Mouse (Mus musculus) liver, adult 2 months (tissue): ENCODE data around the gene 8030474K03Rik. TPM values are rescaled to one million over a fixed set of nuclear protein-coding genes. Genes with fewer than 3 reads are reported as not detected.

Source experiments
- DNase-seq: peaks from one replicate; pipeline ENCODE4 v3.0.0-alpha.2; 2011; ENCODE audit warnings: low read depth, low spot score; ENCODE audit errors: extremely low read depth
- H3K27ac ChIP-seq: fragments of 200-500 bp; replicated peaks from 2 replicates; pipeline ENCODE4 v1.5.1; 2012; ENCODE audit warnings: low read depth, mild to moderate bottlenecking, control low read depth, inconsistent platforms, low read length; ENCODE audit not compliant: insufficient read depth
- H3K27me3 ChIP-seq: fragments of 200-500 bp; 2 replicates; pipeline ENCODE4 v1.6.1; 2012; ENCODE audit warnings: mild to moderate bottlenecking, moderate library complexity, low read length, inconsistent platforms; ENCODE audit not compliant: control insufficient read depth, insufficient read depth
- H3K36me3 ChIP-seq: fragments of 200-500 bp; 2 replicates; pipeline ENCODE4 v1.6.1; 2012; ENCODE audit warnings: low read length, inconsistent platforms; ENCODE audit not compliant: control insufficient read depth, insufficient read depth
- H3K4me1 ChIP-seq: fragments of 200-500 bp; 2 replicates; pipeline ENCODE4 v1.6.1; 2011; ENCODE audit warnings: low read length; ENCODE audit not compliant: control insufficient read depth, insufficient read depth
- H3K4me3 ChIP-seq: fragments of 200-500 bp; 2 replicates; pipeline ENCODE4 v1.5.1; 2011; ENCODE audit warnings: low read depth, mild to moderate bottlenecking, control low read depth, low read length, moderate library complexity; ENCODE audit not compliant: insufficient read depth
- H3K79me2 ChIP-seq: fragments of 200-500 bp; 2 replicates; pipeline ENCODE4 v1.6.1; 2012; ENCODE audit warnings: inconsistent platforms, mild to moderate bottlenecking, low read length, moderate library complexity; ENCODE audit not compliant: control insufficient read depth, insufficient read depth
- H3K9ac ChIP-seq: fragments of 200-500 bp; 2 replicates; pipeline ENCODE4 v1.6.1; 2012; ENCODE audit warnings: low read depth, mild to moderate bottlenecking, control low read depth, inconsistent platforms, low read length
- CTCF ChIP-seq: fragments of 200-500 bp; IDR thresholded peaks from 2 replicates; pipeline ENCODE4 v1.5.1; 2011; ENCODE audit warnings: low read depth, low read length, control low read depth
- POLR2A ChIP-seq: fragments of 200-500 bp; IDR thresholded peaks from 2 replicates; pipeline ENCODE4 v1.6.1; 2011; ENCODE audit warnings: low read length, control low read depth; ENCODE audit not compliant: insufficient read depth; ENCODE audit errors: extremely low read depth
- WGBS: fragments of 180-500 bp; shearing (Covaris S2); methylation state at CpG from one replicate; pipeline ENCODE4 v1.1.7; 2018; 5-methylcytosine and 5-hydroxymethylcytosine counted together
- polyA plus RNA-seq: library from polyadenylated mRNA; depleted of rRNA; stranded (reverse); fragments of >200 nt; gene quantifications from 2 replicates; pipeline ENCODE4 v1.2.3, GENCODE M21; 2012; rRNA removed
- total RNA-seq: library from RNA; depleted of rRNA; stranded (reverse); fragments of >200 nt; gene quantifications from 2 replicates; pipeline ENCODE4 v1.2.3, GENCODE M21; 2014; rRNA removed

8030474K03Rik gene
- total and polyA plus RNA-seq, 2 experiments: not detected

DNA sequence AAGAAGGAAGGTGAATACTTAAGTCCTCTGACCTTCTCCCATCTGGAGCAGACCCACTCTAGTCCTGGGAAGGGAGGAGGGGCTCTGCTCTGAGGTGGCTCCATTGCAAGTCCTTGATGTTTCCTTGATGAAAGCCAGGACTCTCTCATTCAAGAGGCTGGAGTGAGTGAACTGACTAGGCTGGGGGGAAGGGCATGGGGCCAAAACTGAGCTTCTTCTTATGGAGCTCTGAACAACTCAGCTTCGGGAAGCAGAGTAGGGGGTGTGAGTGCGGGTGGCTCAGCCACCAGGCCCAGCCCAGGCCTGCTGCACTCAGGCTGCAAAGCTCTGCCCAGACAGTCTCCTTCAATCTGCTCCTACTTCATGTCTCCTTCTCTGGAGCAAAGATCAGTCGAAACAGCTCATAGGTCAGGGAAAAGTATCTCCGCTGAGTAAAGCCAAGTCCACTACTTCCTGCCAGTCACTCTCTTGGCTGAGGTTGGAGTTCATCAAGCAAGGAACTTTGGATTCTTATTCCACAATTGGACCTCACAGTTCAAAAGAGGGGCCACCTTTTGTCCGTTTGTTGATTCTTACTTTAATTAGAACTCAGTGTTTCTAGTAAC lies 52.8 kb downstream of the 8030474K03Rik start:
- 71% methylated on average over 5 of the region's 5 CpGs for WGBS
- Histone ChIP-seq H3K4me1 (no peaks in the 10 kb centered on the region), H3K36me3 (no peaks in the 10 kb centered on the region), H3K9ac (no peak overlapping the region), H3K27me3 (peaks cover 11% of the 10 kb centered on the region), H3K79me2 (no peaks in the 10 kb centered on the region), H3K4me3 (no peak overlapping the region), H3K27ac (no peak overlapping the region)
- TF ChIP-seq CTCF: no peak
- TF ChIP-seq POLR2A: no peak
- DNase-seq: peak; percentile 9

Other genes with a start within 250 kb of the 8030474K03Rik start
- gene Ogt, start 154.6 kb upstream of the 8030474K03Rik start, total RNA-seq: 61.4 and 69.3 TPM in 2 replicates
- gene Ogt, start 154.6 kb upstream of the 8030474K03Rik start, polyA plus RNA-seq: 18.9 and 28.3 TPM in 2 replicates
- 0.46 and 0.60 TPM in 2 replicates for gene Cxcr3, start 60.4 kb upstream of the 8030474K03Rik start, total RNA-seq
- 1.8 and 2.7 TPM in 2 replicates for gene Cxcr3, start 60.4 kb upstream of the 8030474K03Rik start, polyA plus RNA-seq
- gene Gm4779, start 233 bp upstream of the 8030474K03Rik start, total RNA-seq: not detected in 2 replicates
- gene Gm4779, start 233 bp upstream of the 8030474K03Rik start, polyA plus RNA-seq: not detected in 2 replicates
- 0.46 and 0.54 TPM in 2 replicates for gene Nhsl2, start 54.7 kb downstream of the 8030474K03Rik start, total RNA-seq
- gene Nhsl2, start 54.7 kb downstream of the 8030474K03Rik start, polyA plus RNA-seq: 0.15 and 0.27 TPM in 2 replicates